Mouse (Mus musculus) layer of hippocampus, adult 9-10 months (tissue): ENCODE data around the gene Tcf25.

Source experiments
- DNase-seq: peaks from one replicate; pipeline ENCODE4 v3.0.0; 2022; ENCODE audit warnings: low spot score

The Tcf25 gene

GRCm38 (mm10) chr8:123349073-123349472 lies 24.5 kb upstream of the Tcf25 start:
- DNase-seq = no peak

GRCm38 (mm10) chr8:123352118-123352517 lies 21.4 kb upstream of the Tcf25 start:
- no peak for DNase-seq

GRCm38 (mm10) chr8:123352786-123353185 lies 20.8 kb upstream of the Tcf25 start:
- DNase-seq = no peak

- DNase-seq = no peak
Measured at GRCm38 (mm10) chr8:123353216-123353615, 20.3 kb upstream of the Tcf25 start.

GRCm38 (mm10) chr8:123361082-123361739 lies 12.3 kb upstream of the Tcf25 start:
- DNase-seq = peak; percentile 80

GRCm38 (mm10) chr8:123374239-123374578 lies 656 bp downstream of the Tcf25 start:
- peak; percentile 76 for DNase-seq

GRCm38 (mm10) chr8:123375701-123376100 lies 2.1 kb downstream of the Tcf25 start:
- DNase-seq = no peak

- no peak for DNase-seq
Measured at GRCm38 (mm10) chr8:123376106-123376505, 2.6 kb downstream of the Tcf25 start.

GRCm38 (mm10) chr8:123381711-123382110 lies 8.2 kb downstream of the Tcf25 start:
- no peak for DNase-seq

GRCm38 (mm10) chr8:123382516-123382915 lies 9.0 kb downstream of the Tcf25 start:
- no peak for DNase-seq

- DNase-seq = no peak
Measured at GRCm38 (mm10) chr8:123384883-123385540, 11.5 kb downstream of the Tcf25 start.

GRCm38 (mm10) chr8:123387041-123387440 lies 13.5 kb downstream of the Tcf25 start:
- DNase-seq = no peak

- no peak for DNase-seq
Measured at GRCm38 (mm10) chr8:123387801-123388200, 14.2 kb downstream of the Tcf25 start.

- DNase-seq = no peak
Measured at GRCm38 (mm10) chr8:123389026-123389425, 15.5 kb downstream of the Tcf25 start.

- DNase-seq = no peak
Measured at GRCm38 (mm10) chr8:123398308-123398707, 24.8 kb downstream of the Tcf25 start.

GRCm38 (mm10) chr8:123401936-123402335 lies 28.4 kb downstream of the Tcf25 start:
- DNase-seq = no peak

GRCm38 (mm10) chr8:123402730-123403326 lies 29.3 kb downstream of the Tcf25 start:
- no peak for DNase-seq

- DNase-seq = no peak
Measured at GRCm38 (mm10) chr8:123404521-123404920, 31.0 kb downstream of the Tcf25 start.

- peak; percentile 46 for DNase-seq
Measured at GRCm38 (mm10) chr8:123406786-123407185, 33.2 kb downstream of the Tcf25 start, which contains the start of gene Mc1r. Gene Mc1r, plus strand, starts transcription at chr8:123407107.

- no peak for DNase-seq
Measured at GRCm38 (mm10) chr8:123407612-123408011, 34.1 kb downstream of the Tcf25 start.

- DNase-seq = no peak
Measured at GRCm38 (mm10) chr8:123408586-123409544, 35.3 kb downstream of the Tcf25 start.

GRCm38 (mm10) chr8:123410049-123410587 lies 36.6 kb downstream of the Tcf25 start:
- peak; percentile 35 for DNase-seq
